Mouse (Mus musculus) MEL (cell line): ENCODE results near the gene 1700113H08Rik. TPM values are rescaled to one million over a fixed set of nuclear protein-coding genes. Genes with fewer than 3 reads are reported as not detected.

Experiments used
- DNase-seq: peaks from one replicate; pipeline ENCODE4 v3.0.0; 2011; ENCODE audit warnings: low read depth, low spot score
- H3K27ac ChIP-seq: 2 replicates; pipeline ENCODE4 v1.5.1; 2012; ENCODE audit warnings: low read depth, mild to moderate bottlenecking, control low read depth, low read length, moderate library complexity; ENCODE audit not compliant: control insufficient read depth
- H3K27me3 ChIP-seq, 2 experiments: fragments of 150-350 bp in 1 of 2; sonication (generic) in 1 of 2; 2 replicates each; pipeline ENCODE4 v1.6.1; 2012; ENCODE audit warnings: low read length in 2 of 2, mild to moderate bottlenecking in 2 of 2, improper control_type of control experiment in 1 of 2, moderate library complexity in 1 of 2; ENCODE audit not compliant: insufficient read depth in 2 of 2, control insufficient read depth in 1 of 2
- H3K36me3 ChIP-seq, 2 experiments: 2 replicates each; pipeline ENCODE4 v1.6.1; 2012 to 2014; ENCODE audit warnings: low read length in 2 of 2, improper control_type of control experiment in 1 of 2, inconsistent platforms in 1 of 2, mild to moderate bottlenecking in 1 of 2; ENCODE audit not compliant: insufficient read depth in 2 of 2, control insufficient read depth in 1 of 2
- H3K4me1 ChIP-seq, 2 experiments: fragments of 150-350 bp in 1 of 2; sonication (generic) in 1 of 2; 2 replicates each; pipeline ENCODE4 v1.6.1; 2012; ENCODE audit warnings: low read length in 2 of 2, improper control_type of control experiment in 1 of 2, mild to moderate bottlenecking in 1 of 2; ENCODE audit not compliant: insufficient read depth in 2 of 2, control insufficient read depth in 1 of 2
- H3K4me3 ChIP-seq, 2 experiments: fragments of 150-350 bp in 1 of 2; sonication (generic) in 1 of 2; 2 replicates each; pipeline ENCODE4 v1.5.1; 2012; ENCODE audit warnings: low read depth in 2 of 2, low read length in 2 of 2, mild to moderate bottlenecking in 2 of 2, moderate library complexity in 2 of 2, control low read depth in 1 of 2, improper control_type of control experiment in 1 of 2; ENCODE audit not compliant: control insufficient read depth in 1 of 2, insufficient read depth in 1 of 2
- H3K79me2 ChIP-seq: 2 replicates; pipeline ENCODE4 v1.6.1; 2012; ENCODE audit warnings: mild to moderate bottlenecking, low read length, moderate library complexity; ENCODE audit not compliant: control insufficient read depth, poor library complexity, insufficient read depth
- H3K9ac ChIP-seq: 2 replicates; pipeline ENCODE4 v1.6.1; 2012; ENCODE audit warnings: low read depth, mild to moderate bottlenecking, control low read depth, low read length, moderate library complexity; ENCODE audit not compliant: control insufficient read depth, poor library complexity, severe bottlenecking
- H3K9me3 ChIP-seq: fragments of 150-350 bp; sonication (generic); replicated peaks from 2 replicates; pipeline ENCODE4 v1.6.1; 2012; ENCODE audit warnings: mild to moderate bottlenecking, low read length, improper control_type of control experiment, moderate library complexity; ENCODE audit not compliant: insufficient read depth
- BHLHE40 ChIP-seq: IDR thresholded peaks from 2 replicates; pipeline ENCODE4 v1.6.1; 2012; ENCODE audit warnings: low read depth, mild to moderate bottlenecking, inconsistent platforms, low read length, improper control_type of control experiment, borderline replicate concordance
- CHD1 ChIP-seq: IDR thresholded peaks from 2 replicates; pipeline ENCODE4 v1.6.1; 2012; ENCODE audit warnings: low read depth, mild to moderate bottlenecking, inconsistent platforms, low read length, improper control_type of control experiment
- CHD2 ChIP-seq: IDR thresholded peaks from 2 replicates; pipeline ENCODE4 v1.6.1; 2011; ENCODE audit warnings: low read length, improper control_type of control experiment
- CTCF ChIP-seq, 3 experiments: IDR thresholded peaks in 2 of 3; conservative IDR thresholded peaks in 1 of 3; 2 replicates each; pipeline ENCODE4 v1.5.1; 2011 to 2012; ENCODE audit warnings: low read length in 3 of 3, low read depth in 2 of 3, mild to moderate bottlenecking in 2 of 3, improper control_type of control experiment in 1 of 3, inconsistent platforms in 1 of 3, mixed read lengths in 1 of 3, moderate library complexity in 1 of 3; ENCODE audit not compliant: control insufficient read depth in 1 of 3, insufficient read depth in 1 of 3, poor library complexity in 1 of 3, severe bottlenecking in 1 of 3
- E2F4 ChIP-seq: IDR thresholded peaks from 2 replicates; pipeline ENCODE4 v1.6.1; 2011; ENCODE audit warnings: low read depth, low read length, improper control_type of control experiment, borderline replicate concordance
- HCFC1 ChIP-seq: IDR thresholded peaks from 2 replicates; pipeline ENCODE4 v1.6.1; 2012; ENCODE audit warnings: low read depth, mild to moderate bottlenecking, inconsistent platforms, low read length, improper control_type of control experiment, moderate library complexity
- KAT2A ChIP-seq: conservative IDR thresholded peaks from 2 replicates; pipeline ENCODE4 v1.6.1; 2012; ENCODE audit warnings: low read depth, low read length, improper control_type of control experiment, inconsistent platforms
- MYC ChIP-seq: IDR thresholded peaks from 2 replicates; pipeline ENCODE4 v1.6.1; 2011; ENCODE audit warnings: low read depth, mild to moderate bottlenecking, low read length, improper control_type of control experiment, moderate library complexity
- NELFE ChIP-seq: IDR thresholded peaks from 2 replicates; pipeline ENCODE4 v1.6.1; 2011; ENCODE audit warnings: low read depth, low read length, improper control_type of control experiment
- POLR2AphosphoS2 ChIP-seq: IDR thresholded peaks from 2 replicates; pipeline ENCODE4 v1.6.1; 2011; ENCODE audit warnings: low read length, improper control_type of control experiment
- SIN3A ChIP-seq: IDR thresholded peaks from 2 replicates; pipeline ENCODE4 v1.6.1; 2012; ENCODE audit warnings: low read length, improper control_type of control experiment, inconsistent platforms
- SMC3 ChIP-seq: IDR thresholded peaks from 2 replicates; pipeline ENCODE4 v1.6.1; 2011; ENCODE audit warnings: low read depth, low read length, improper control_type of control experiment
- TBP ChIP-seq: IDR thresholded peaks from 2 replicates; pipeline ENCODE4 v1.8.0; 2011; ENCODE audit warnings: low read depth, low read length, improper control_type of control experiment
- UBTF ChIP-seq: IDR thresholded peaks from 2 replicates; pipeline ENCODE4 v1.6.1; 2012; ENCODE audit warnings: low read depth, mild to moderate bottlenecking, inconsistent platforms, low read length, improper control_type of control experiment, moderate library complexity, borderline replicate concordance; ENCODE audit not compliant: insufficient read depth
- USF1 ChIP-seq: IDR thresholded peaks from 2 replicates; pipeline ENCODE4 v1.6.1; 2014; ENCODE audit warnings: low read depth, mild to moderate bottlenecking, inconsistent platforms, low read length, improper control_type of control experiment, moderate library complexity
- ZC3H11A ChIP-seq: IDR thresholded peaks from 2 replicates; pipeline ENCODE4 v1.6.1; 2012; ENCODE audit warnings: low read depth, mild to moderate bottlenecking, inconsistent platforms, low read length, improper control_type of control experiment
- ZNF384 ChIP-seq: IDR thresholded peaks from 2 replicates; pipeline ENCODE4 v1.6.1; 2012; ENCODE audit warnings: low read depth, mild to moderate bottlenecking, inconsistent platforms, low read length, improper control_type of control experiment
- polyA plus RNA-seq, 2 experiments: library from polyadenylated mRNA; stranded (reverse) in 1 of 2; unstranded in 1 of 2; fragments of >175 nt in 1 of 2; fragments of >200 nt in 1 of 2; gene quantifications; 2 replicates each; pipeline versions ENCODE4 v1.2.1 to v1.2.4; 2012; ENCODE audit warnings: low replicate concordance in 2 of 2, low read depth in 1 of 2; ENCODE audit not compliant: insufficient read length in 2 of 2, insufficient read depth in 1 of 2, missing spikeins in 1 of 2
- total RNA-seq: library from RNA; depleted of rRNA; stranded (reverse); fragments of 300-350 nt; gene quantifications from 2 replicates; pipeline ENCODE4 v1.2.3, GENCODE M21; 2012

The 1700113H08Rik gene
- total and polyA plus RNA-seq, 3 experiments, result not detected

- Histone ChIP-seq H3K27ac (no peak overlapping the region), H3K36me3 (no peaks in the 10 kb centered on the region), H3K79me2 (no peaks in the 10 kb centered on the region), H3K4me3 (no peak overlapping the region), H3K9ac (no peak overlapping the region), H3K4me1 (no peaks in the 10 kb centered on the region), H3K9me3 (no peaks in the 10 kb centered on the region), H3K27me3 (no peaks in the 10 kb centered on the region; a peak in 1 of 4 replicates)
- TF ChIP-seq CHD2, result no peak
- no peak for TF ChIP-seq E2F4
- no peak for TF ChIP-seq UBTF
- TF ChIP-seq SIN3A, result no peak
- TF ChIP-seq CTCF (IDR thresholded peaks at IDR 0.05 in 2 of 3, conservative IDR thresholded peaks at IDR 0.05 in 1 of 3; ENCODE audit: control insufficient read depth in 1 of 3, insufficient read depth in 1 of 3, low read depth in 2 of 3, low read length in 3 of 3, poor library complexity in 1 of 3, severe bottlenecking in 1 of 3), result no peak
- TF ChIP-seq BHLHE40, result no peak
- TF ChIP-seq SMC3, result no peak
- TF ChIP-seq KAT2A, result no peak
- TF ChIP-seq ZC3H11A, result no peak
- TF ChIP-seq POLR2AphosphoS2, result no peak
- no peak for TF ChIP-seq HCFC1
- TF ChIP-seq TBP, result no peak
- DNase-seq, result no peak
Measured at GRCm38 (mm10) chr10:87046469-87046868, 11.4 kb upstream of the 1700113H08Rik start.

GRCm38 (mm10) chr10:87046931-87047468, 10.8 kb upstream of the 1700113H08Rik start:
- peak; percentile 16 for DNase-seq
- Histone ChIP-seq H3K9ac (no peak overlapping the region), H3K79me2 (no peaks in the 10 kb centered on the region), H3K9me3 (no peaks in the 10 kb centered on the region), H3K4me3 (no peak overlapping the region), H3K36me3 (no peaks in the 10 kb centered on the region), H3K4me1 (no peaks in the 10 kb centered on the region), H3K27ac (no peak overlapping the region), H3K27me3 (no peaks in the 10 kb centered on the region; a peak in 1 of 4 replicates)
- TF ChIP-seq MYC, result no peak
- TF ChIP-seq CTCF (IDR thresholded peaks at IDR 0.05 in 2 of 3, conservative IDR thresholded peaks at IDR 0.05 in 1 of 3; ENCODE audit: control insufficient read depth in 1 of 3, insufficient read depth in 1 of 3, low read depth in 2 of 3, low read length in 3 of 3, poor library complexity in 1 of 3, severe bottlenecking in 1 of 3), result peak; percentile 15 to 45 (median 39); a peak in 3 of 6 replicates
- no peak for TF ChIP-seq KAT2A
- TF ChIP-seq NELFE, result no peak
- no peak for TF ChIP-seq ZNF384
- no peak for TF ChIP-seq USF1
- TF ChIP-seq CHD2, result no peak
- TF ChIP-seq CHD1, result no peak
